Mouse (Mus musculus): Measurements from ENCODE around the gene Mapkapk5. TPM values are rescaled to one million over a fixed set of nuclear protein-coding genes. Genes with fewer than 3 reads are reported as not detected.

Mapkapk5 gene
- polyA plus RNA-seq (2015; fragmentation: Nextera tagmentation; extraction: Ambion mirVana): 27.4 and 29.1 TPM in 2 replicates

DNA sequence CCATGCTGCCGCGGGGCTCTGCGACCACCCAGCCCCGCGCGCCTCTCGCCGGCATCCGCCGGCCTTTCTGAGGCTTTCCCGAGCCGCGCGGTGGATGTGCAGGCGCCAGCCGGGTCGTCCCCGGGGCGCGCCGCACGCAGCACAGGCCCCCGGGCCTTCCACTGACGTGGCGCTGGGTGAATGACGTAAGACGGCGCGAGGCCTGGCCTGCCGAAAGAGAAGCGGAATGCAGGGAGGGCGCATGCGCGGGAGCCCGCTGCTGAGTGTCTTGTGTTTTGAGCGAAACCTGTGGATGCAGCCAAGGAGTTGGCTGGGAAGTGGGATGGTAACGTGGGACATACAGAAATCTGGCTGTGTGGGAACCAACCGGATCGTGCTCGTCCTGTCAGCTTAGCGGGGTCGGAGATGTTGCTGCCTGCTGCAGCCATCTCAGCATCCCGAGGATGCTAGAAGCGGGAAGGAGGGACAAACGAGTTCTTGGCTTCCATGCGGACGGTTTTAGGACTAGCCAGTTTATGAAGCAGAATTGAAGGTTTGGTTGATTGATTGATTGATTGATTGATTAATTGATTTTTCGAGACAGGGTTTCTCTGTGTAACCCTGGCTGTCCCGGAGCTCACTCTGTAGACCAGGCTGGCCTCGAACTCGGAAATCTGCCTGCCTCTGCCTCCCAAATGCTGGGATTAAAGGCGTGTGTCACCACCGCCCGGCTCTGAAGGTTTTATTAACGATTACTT lies at the start of gene Mapkapk5:
TSS of gene Mapkapk5 (minus strand) at position 113 of the 737 bp plus-strand sequence.
- H3K27me3 ChIP-seq: no peaks in the 10 kb centered on the region
- peak within 1 kb of the TSS; percentile 100 for H3K4me3 ChIP-seq (replicated peaks)
- DNase-seq (peak; percentile 94), ATAC-seq (ENCODE audit: low read depth) (peak; percentile 87)
- peak within 1 kb of the TSS; percentile 98 for H3K9ac ChIP-seq
- peak within 1 kb of the TSS; percentile 93 for H3K4me2 ChIP-seq
- peaks cover under 1% of the 10 kb centered on the region; the same call in 1 of the 2 replicates for H3K36me3 ChIP-seq
- under 1% methylated on average over 54 of the region's 55 CpGs for WGBS (ENCODE audit: insufficient replicate concordance)
- H3K4me1 ChIP-seq (replicated peaks): peaks cover 61% of the 10 kb centered on the region
- no peaks in the 10 kb centered on the region for H3K9me3 ChIP-seq (replicated peaks)
- peak within 1 kb of the TSS; percentile 92 for H3K27ac ChIP-seq

DNA sequence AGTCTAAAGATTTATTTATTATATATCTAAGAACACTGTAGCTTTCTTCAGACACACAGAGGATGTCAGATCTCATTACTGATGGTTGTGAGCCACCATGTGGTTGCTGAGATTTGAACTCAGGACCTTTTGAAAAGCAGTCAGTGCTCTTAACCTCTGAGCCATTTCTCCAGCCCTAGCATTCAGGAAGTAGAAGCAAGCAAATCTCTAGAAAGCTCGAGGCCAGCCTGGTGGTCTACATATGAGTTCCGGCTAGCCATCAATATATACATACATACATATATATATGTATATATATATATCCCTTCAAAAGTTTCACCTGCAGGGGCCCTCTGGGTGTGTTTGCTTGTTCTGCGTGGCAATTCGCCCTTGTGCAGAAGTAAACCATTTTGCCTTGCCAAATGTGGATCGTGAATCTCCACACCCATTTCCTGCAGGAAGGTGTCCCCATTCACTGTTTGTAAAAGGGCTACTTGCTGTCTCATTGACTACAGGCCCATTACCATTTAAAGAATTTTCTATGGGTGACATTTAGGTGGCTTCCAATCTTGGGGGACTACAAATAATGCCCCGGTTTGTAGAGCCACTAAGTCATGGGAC lies 49.1 kb upstream of the Mapkapk5 start:
- Histone ChIP-seq H3K36me3 (no peaks in the 10 kb centered on the region), H3K4me3 (replicated peaks) (peak overlapping the region; percentile 78; the same call in 1 of the 2 replicates), H3K4me1 (replicated peaks) (peaks cover 66% of the 10 kb centered on the region), H3K27me3 (no peaks in the 10 kb centered on the region), H3K9ac (no peak overlapping the region), H3K9me3 (replicated peaks) (no peaks in the 10 kb centered on the region), H3K27ac (peak overlapping the region; percentile 91; the same call in 1 of the 2 replicates), H3K4me2 (peak overlapping the region; percentile 99)
- 68% methylated on average over 6 of the region's 6 CpGs for WGBS (ENCODE audit: insufficient replicate concordance)
- ATAC-seq (ENCODE audit: low read depth) (no peak), DNase-seq (no peak)

DNA sequence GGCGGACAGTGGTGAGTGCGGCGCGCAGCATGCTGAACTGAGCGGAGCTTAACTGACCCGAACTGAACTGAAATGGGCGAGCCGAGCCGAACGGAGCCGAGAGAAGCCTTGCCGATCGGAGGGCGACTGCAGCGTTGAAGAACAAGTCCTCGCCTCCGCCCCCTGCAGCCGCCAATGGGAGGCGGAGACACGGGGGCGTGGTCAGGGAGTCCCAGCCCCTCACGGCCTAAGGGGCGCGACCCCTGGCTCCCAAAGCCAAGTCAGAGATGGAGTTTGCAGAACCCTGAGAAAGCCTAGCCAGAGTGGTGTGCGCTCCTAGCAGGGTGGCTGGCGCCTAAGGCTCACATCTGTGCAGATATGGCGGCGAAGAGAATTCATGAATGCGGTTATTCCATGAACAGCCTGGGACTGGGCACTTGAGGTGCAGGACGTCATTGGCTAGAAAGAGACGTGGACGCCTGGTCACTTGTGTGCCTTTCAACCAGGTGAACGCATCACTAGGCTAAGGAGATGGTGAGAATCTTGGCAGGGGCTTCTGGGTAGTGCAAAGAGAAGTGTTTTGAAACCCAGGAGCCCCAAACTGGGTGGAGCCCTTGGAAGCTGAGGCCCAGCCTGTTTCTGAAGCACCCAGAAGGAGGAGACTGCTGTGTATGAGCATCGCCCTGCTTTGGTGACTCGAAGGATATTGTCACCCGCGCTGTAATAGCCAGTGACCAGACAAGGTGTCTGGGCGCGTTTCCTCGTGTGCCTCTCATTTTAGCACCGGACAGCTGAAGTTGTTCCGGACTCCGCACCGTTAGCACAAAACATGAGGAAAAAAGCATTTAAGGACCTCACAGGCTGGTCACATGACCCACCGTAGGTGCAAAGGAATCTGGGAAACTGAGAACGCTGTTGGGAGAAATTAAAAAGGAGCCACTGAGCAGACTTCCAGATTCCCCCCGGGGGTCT lies 48.0 kb upstream of the Mapkapk5 start, which contains the start of gene Aldh2:
TSS of gene Aldh2 (minus strand) at position 374 of the 951 bp plus-strand sequence.
- Histone ChIP-seq H3K4me1 (replicated peaks) (peaks cover 69% of the 10 kb centered on the region), H3K9me3 (replicated peaks) (no peaks in the 10 kb centered on the region), H3K4me2 (peak within 1 kb of the TSS; percentile 99), H3K4me3 (replicated peaks) (peak within 1 kb of the TSS; percentile 78), H3K27me3 (no peaks in the 10 kb centered on the region), H3K9ac (peak within 1 kb of the TSS; percentile 87), H3K36me3 (no peaks in the 10 kb centered on the region), H3K27ac (peak within 1 kb of the TSS; percentile 91)
- WGBS (ENCODE audit: insufficient replicate concordance): 2% methylated on average over 47 of the region's 47 CpGs
- DNase-seq (peak; percentile 84), ATAC-seq (ENCODE audit: low read depth) (peak; percentile 90)

DNA sequence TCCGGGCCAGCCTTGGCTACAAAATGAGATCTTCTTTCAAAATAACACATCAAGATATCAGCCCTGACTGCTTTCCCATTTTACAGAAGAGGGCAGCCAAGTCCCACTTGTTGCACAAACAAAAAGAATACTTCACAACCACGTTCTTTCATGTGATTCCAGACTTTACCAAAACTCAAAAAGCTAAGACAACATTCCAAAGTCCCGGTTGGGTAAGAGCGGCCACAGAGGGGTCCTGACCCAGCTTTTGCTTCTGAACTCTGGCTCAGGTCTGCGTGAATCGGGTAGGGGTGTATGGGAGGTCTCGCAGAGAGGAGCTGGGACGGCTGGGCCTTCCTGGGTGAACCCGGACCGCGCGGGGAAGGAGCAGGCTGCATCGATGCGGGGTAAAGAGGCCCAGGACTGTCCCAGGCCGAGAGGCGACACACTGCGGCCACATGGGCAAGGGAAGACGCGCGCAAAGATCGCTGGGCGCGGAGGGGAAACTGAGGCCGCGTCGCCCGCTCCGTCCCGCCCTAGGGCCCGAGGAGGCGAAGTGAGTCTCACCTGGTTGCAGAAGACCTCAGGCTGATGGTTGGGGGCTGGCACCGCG lies 47.2 kb upstream of the Mapkapk5 start:
- H3K27ac ChIP-seq: peak overlapping the region; percentile 91
- peaks cover 66% of the 10 kb centered on the region for H3K4me1 ChIP-seq (replicated peaks)
- 4% methylated on average over 33 of the region's 33 CpGs for WGBS (ENCODE audit: insufficient replicate concordance)
- peak overlapping the region; percentile 99 for H3K4me2 ChIP-seq
- DNase-seq (peak; percentile 20), ATAC-seq (ENCODE audit: low read depth) (peak; percentile 40)
- H3K9me3 ChIP-seq (replicated peaks): no peaks in the 10 kb centered on the region
- H3K4me3 ChIP-seq (replicated peaks): peak overlapping the region; percentile 78
- H3K27me3 ChIP-seq: no peaks in the 10 kb centered on the region
- no peaks in the 10 kb centered on the region for H3K36me3 ChIP-seq
- H3K9ac ChIP-seq: peak overlapping the region; percentile 87

DNA sequence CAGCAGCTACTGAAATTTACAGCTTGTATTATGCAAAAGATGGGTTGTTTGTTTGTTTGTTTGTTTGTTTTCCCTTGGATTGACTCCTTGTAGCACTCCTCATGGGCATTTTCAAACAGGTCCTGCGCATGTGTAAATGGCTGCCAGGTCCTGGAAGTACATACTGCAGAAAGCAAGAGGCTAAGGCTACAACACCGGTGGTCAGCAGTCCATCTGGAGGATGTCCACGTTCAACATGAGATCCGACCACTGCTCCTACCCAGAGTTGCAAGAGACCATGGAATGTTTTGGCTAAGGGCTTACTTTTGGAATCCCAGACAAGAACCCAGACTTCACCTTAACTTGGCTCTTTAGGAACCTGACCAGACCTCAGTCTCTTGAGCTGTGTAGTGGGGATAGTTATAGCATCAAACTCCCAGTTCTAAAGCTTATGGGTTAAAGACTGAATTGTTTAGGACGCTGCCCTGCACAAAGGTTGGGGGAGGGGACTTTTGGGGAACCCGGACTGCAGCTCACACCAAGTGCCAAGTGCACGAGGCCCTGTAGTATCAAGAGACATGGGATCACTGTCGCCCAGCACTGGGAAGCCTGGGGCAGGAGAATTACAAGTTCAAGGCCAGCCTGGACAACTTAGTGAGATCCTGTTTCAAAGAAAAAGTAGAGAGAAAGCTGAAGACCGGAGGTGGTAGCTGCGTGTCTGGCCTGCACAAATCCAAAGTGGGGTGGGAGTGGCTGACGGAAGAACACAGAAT lies 46.5 kb upstream of the Mapkapk5 start:
- WGBS (ENCODE audit: insufficient replicate concordance): 54% methylated on average over 11 of the region's 11 CpGs
- no peaks in the 10 kb centered on the region for H3K27me3 ChIP-seq
- peaks cover 69% of the 10 kb centered on the region for H3K4me1 ChIP-seq (replicated peaks)
- H3K36me3 ChIP-seq: no peaks in the 10 kb centered on the region
- H3K9ac ChIP-seq: peak overlapping the region; percentile 87
- peak overlapping the region; percentile 91 for H3K27ac ChIP-seq
- peak overlapping the region; percentile 78 for H3K4me3 ChIP-seq (replicated peaks)
- H3K4me2 ChIP-seq: peak overlapping the region; percentile 99
- H3K9me3 ChIP-seq (replicated peaks): no peaks in the 10 kb centered on the region
- ATAC-seq (ENCODE audit: low read depth) (no peak), DNase-seq (no peak)

DNA sequence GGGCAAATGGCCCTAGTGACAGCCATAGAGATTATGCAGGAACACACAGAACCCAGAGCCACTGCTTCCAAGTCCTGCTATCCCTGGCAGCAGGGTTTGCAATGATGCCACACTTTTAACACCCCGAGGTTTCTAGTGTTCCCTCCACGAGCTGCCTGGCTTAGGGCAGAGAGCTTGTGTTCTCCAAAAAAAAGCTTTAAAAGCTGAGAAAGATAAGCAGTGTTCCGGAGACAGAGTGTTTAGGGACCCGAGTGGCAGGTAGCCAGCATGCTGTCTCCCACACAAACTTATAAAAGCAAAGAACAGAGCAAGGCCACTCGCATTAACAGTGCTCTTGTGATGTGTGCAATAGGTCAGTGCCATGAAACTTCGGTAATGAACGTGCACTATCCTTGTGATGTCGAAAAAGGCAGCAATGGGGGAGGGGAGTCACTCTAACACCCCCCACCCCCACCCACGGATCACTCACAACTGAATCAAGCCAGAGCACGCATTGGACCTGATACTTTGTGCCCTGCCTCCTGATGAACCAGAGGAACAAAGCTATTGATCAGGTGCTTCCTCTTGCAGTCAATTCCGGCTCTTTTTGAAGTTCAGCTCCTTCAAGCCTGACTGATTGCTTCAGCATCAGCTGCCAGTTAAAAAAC lies 45.8 kb upstream of the Mapkapk5 start:
- H3K4me1 ChIP-seq (replicated peaks): peaks cover 70% of the 10 kb centered on the region
- 52% methylated on average over 11 of the region's 11 CpGs for WGBS (ENCODE audit: insufficient replicate concordance)
- H3K9ac ChIP-seq: peak overlapping the region; percentile 87
- no peaks in the 10 kb centered on the region for H3K9me3 ChIP-seq (replicated peaks)
- peak overlapping the region; percentile 99 for H3K4me2 ChIP-seq
- peak overlapping the region; percentile 91 for H3K27ac ChIP-seq
- no peaks in the 10 kb centered on the region for H3K36me3 ChIP-seq
- DNase-seq: no peak
- peak overlapping the region; percentile 78; the same call in 1 of the 2 replicates for H3K4me3 ChIP-seq (replicated peaks)
- H3K27me3 ChIP-seq: no peaks in the 10 kb centered on the region
- no peak for ATAC-seq (ENCODE audit: low read depth)

DNA sequence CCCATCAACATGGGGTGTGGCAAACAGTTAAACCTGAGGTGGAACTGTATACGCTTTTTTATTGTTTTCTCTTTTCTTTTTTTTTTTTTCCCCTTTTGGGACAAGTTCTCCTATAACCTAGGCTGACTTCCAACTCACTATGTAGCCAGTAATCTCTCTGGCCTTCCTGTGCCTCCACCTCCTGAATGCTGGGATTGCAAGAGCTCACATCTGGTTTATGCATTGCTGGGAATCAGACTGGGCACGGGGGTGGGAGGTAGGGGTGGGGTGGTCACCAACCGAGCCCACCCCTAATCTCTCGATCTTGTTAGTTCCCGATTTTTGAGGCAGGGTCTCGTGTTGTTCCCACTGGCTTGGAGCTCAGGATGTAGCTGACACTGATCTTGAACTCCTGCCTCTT lies 44.2 kb upstream of the Mapkapk5 start:
- no peak overlapping the region for H3K9ac ChIP-seq
- peaks cover 70% of the 10 kb centered on the region for H3K4me1 ChIP-seq (replicated peaks)
- DNase-seq (no peak), ATAC-seq (ENCODE audit: low read depth) (no peak)
- H3K36me3 ChIP-seq: no peaks in the 10 kb centered on the region
- H3K4me2 ChIP-seq: no peak overlapping the region
- H3K4me3 ChIP-seq (replicated peaks): no peak overlapping the region
- 63% methylated on average over 6 of the region's 6 CpGs for WGBS (ENCODE audit: insufficient replicate concordance)
- H3K27me3 ChIP-seq: no peaks in the 10 kb centered on the region
- no peak overlapping the region for H3K27ac ChIP-seq
- no peaks in the 10 kb centered on the region for H3K9me3 ChIP-seq (replicated peaks)

DNA sequence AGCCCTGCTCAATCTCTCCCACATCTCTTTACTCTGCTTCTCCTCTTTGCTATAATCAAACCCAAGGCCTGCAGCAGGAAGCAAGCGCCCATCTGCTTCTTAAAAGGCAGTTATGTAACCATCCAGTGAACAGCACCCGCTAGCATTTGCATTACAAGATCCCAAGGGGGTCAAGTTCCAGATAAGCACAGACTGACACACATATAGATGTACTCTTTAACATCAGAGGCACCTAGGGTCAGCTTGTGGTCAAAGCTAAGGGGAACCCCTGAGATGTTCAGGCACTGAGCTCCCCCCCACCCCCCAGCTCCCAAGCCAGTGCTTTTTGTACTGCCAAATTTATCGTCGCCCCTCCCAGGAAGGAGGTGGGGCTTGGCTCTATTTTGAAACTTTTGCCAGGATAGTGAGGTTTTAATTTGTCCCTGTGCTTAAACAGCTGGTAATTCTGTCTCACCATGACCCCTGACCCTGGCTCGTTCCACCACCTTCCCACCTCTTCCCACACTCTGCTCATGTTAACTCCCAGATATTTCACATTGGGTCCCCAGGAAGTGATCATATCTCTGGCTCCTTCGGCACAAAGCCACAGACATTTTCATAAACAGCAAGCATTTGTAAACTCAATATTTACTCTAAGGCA lies 40.8 kb upstream of the Mapkapk5 start:
- peak overlapping the region; percentile 37 for H3K4me2 ChIP-seq
- no peak for ATAC-seq (ENCODE audit: low read depth)

DNA sequence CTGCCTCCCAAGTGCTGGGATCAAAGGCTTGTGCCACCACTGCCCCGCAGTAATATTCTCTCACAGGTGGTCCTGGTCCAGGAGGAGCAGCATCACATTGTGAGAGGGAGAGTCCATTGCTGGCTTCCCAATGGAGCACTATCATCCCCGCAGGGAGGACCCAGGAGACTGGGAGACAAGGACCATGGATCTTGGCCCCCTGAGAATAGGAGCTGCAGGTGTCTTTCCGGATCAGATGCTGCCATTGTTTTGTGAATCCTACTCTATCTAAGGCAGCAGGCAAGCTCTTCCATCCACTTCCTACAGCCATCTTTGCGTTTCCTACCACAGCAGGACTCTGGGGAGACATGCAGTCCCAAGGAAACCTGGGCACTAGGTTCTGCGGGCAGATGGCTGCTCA lies 40.0 kb upstream of the Mapkapk5 start:
- Histone ChIP-seq H3K27ac (0 out of 2 replicates have a peak overlapping the region, but pooled peaks have one; percentile 62), H3K4me2 (no peak overlapping the region), H3K4me1 (replicated peaks) (peaks cover 48% of the 10 kb centered on the region), H3K4me3 (replicated peaks) (no peak overlapping the region), H3K36me3 (no peaks in the 10 kb centered on the region), H3K9ac (no peak overlapping the region), H3K27me3 (no peaks in the 10 kb centered on the region), H3K9me3 (replicated peaks) (no peaks in the 10 kb centered on the region)
- WGBS (ENCODE audit: insufficient replicate concordance): 83% methylated on average over 5 of the region's 5 CpGs
- ATAC-seq (ENCODE audit: low read depth): no peak
- no peak for DNase-seq

More for the DNA sequence above, 40.8 kb upstream of the Mapkapk5 start:
- WGBS (ENCODE audit: insufficient replicate concordance): 7% methylated on average over 6 of the region's 6 CpGs
- Histone ChIP-seq H3K9me3 (replicated peaks) (no peaks in the 10 kb centered on the region), H3K27me3 (no peaks in the 10 kb centered on the region), H3K4me1 (replicated peaks) (peaks cover 55% of the 10 kb centered on the region), H3K36me3 (no peaks in the 10 kb centered on the region), H3K27ac (peak overlapping the region; percentile 62), H3K9ac (peak overlapping the region; percentile 30; the same call in 1 of the 2 replicates), H3K4me3 (replicated peaks) (no peak overlapping the region)
- no peak for DNase-seq
